Mouse (Mus musculus): ENCODE measurements around the gene Muc20.

DNA sequence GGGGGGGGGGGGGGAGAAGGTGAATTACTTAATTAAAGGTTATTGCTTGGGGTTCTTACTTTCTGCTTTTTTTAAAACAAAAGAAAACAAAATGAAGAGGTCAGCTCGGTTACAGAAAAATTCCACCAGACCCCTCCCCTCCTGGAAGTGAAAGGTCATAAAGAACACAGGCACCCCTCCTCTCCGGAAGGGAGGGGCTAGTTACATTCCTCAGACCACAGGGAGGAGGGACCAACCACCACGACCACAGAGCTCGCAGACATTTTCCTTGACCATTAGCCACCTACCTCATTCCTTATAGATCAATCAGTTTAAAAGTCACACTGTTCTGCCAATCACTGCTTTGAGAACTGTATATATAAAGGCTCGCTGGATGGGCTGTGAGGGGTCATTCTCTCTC lies 6.7 kb upstream of the Muc20 start:
- TF ChIP-seq POLR2A (IDR thresholded peaks at IDR 0.05; ENCODE audit: borderline replicate concordance, control insufficient read depth, low read depth, low read length) (no peak), CTCF (IDR thresholded peaks at IDR 0.05; ENCODE audit: control insufficient read depth, insufficient read depth, low read length) (no peak)

Data from bone marrow, adult 2 months (tissue).